Mouse (Mus musculus) adrenal gland, adult 2 months (tissue): ENCODE data around the gene Coq5. TPM values are rescaled to one million over a fixed set of nuclear protein-coding genes. Genes with fewer than 3 reads are reported as not detected.

ENCODE experiments used
- polyA plus RNA-seq: library from polyadenylated mRNA; depleted of rRNA; stranded (reverse); fragments of >200 nt; gene quantifications from 2 replicates; pipeline ENCODE4 v1.2.3, GENCODE M21; 2012; rRNA removed
- total RNA-seq, 2 experiments: library from RNA; stranded (reverse); gene quantifications; 2 replicates each; pipeline ENCODE4 v1.2.3; 2021

Gene Coq5
- total and polyA plus RNA-seq, 3 experiments: 15.7 to 68.0 (median 52.5) TPM

Other genes with a start within 250 kb of the Coq5 start
- not detected for gene Gm10401, start 181.4 kb upstream of the Coq5 start, total RNA-seq
- gene Gm10401, start 181.4 kb upstream of the Coq5 start, polyA plus RNA-seq: not detected in 2 replicates
- gene Acads, start 160.3 kb upstream of the Coq5 start, total RNA-seq: 100 to 1,000 TPM; 181 to 208 TPM
- gene Acads, start 160.3 kb upstream of the Coq5 start, polyA plus RNA-seq: 279 and 310 TPM in 2 replicates
- 10 to 100 TPM; 32.0 to 44.8 TPM for gene Unc119b, start 144.7 kb upstream of the Coq5 start, total RNA-seq
- gene Unc119b, start 144.7 kb upstream of the Coq5 start, polyA plus RNA-seq: 37.5 and 39.2 TPM in 2 replicates
- gene Mlec, start 121.5 kb upstream of the Coq5 start, total RNA-seq: 100 to 1,000 TPM; 165 to 185 TPM
- 74.7 and 96.9 TPM in 2 replicates for gene Mlec, start 121.5 kb upstream of the Coq5 start, polyA plus RNA-seq
- gene Cabp1, start 85.3 kb upstream of the Coq5 start, total RNA-seq: 10 to 100 TPM; 37.7 to 57.1 TPM
- 45.7 and 61.7 TPM in 2 replicates for gene Cabp1, start 85.3 kb upstream of the Coq5 start, polyA plus RNA-seq
- gene Pop5, start 43.8 kb upstream of the Coq5 start, total RNA-seq: 10 to 100 TPM; 53.1 to 84.0 TPM
- gene Pop5, start 43.8 kb upstream of the Coq5 start, polyA plus RNA-seq: 194 and 250 TPM in 2 replicates
- gene Rnf10, start 6.8 kb upstream of the Coq5 start, total RNA-seq: 100 to 1,000 TPM; 225 to 258 TPM
- gene Rnf10, start 6.8 kb upstream of the Coq5 start, polyA plus RNA-seq: 212 and 287 TPM in 2 replicates
- 100 to 1,000 TPM; 220 to 347 TPM for gene Dynll1, start 21.3 kb downstream of the Coq5 start, total RNA-seq
- gene Dynll1, start 21.3 kb downstream of the Coq5 start, polyA plus RNA-seq: 38.0 and 45.1 TPM in 2 replicates
- gene Srsf9, start 47.5 kb downstream of the Coq5 start, total RNA-seq: 10 to 100 TPM; 45.8 to 70.1 TPM
- 29.1 and 40.4 TPM in 2 replicates for gene Srsf9, start 47.5 kb downstream of the Coq5 start, polyA plus RNA-seq
- 10 to 100 TPM; 21.1 to 24.0 TPM for gene Gatc, start 61.5 kb downstream of the Coq5 start, total RNA-seq
- gene Gatc, start 61.5 kb downstream of the Coq5 start, polyA plus RNA-seq: 12.2 and 15.4 TPM in 2 replicates
- gene Triap1, start 61.6 kb downstream of the Coq5 start, total RNA-seq: 10 to 100 TPM; 35.1 to 40.0 TPM
- 7.9 and 8.6 TPM in 2 replicates for gene Triap1, start 61.6 kb downstream of the Coq5 start, polyA plus RNA-seq
- gene Cox6a1, start 69.3 kb downstream of the Coq5 start, total RNA-seq: 1,000 to 10,000 TPM; 1,468 to 1,603 TPM
- 4,255 and 4,504 TPM in 2 replicates for gene Cox6a1, start 69.3 kb downstream of the Coq5 start, polyA plus RNA-seq
- gene Msi1, start 149.9 kb downstream of the Coq5 start, total RNA-seq: 10 to 100 TPM; 16.3 to 19.1 TPM
- gene Msi1, start 149.9 kb downstream of the Coq5 start, polyA plus RNA-seq: 24.0 and 29.5 TPM in 2 replicates
- gene Pla2g1b, start 186.6 kb downstream of the Coq5 start, total RNA-seq: not detected
- gene Pla2g1b, start 186.6 kb downstream of the Coq5 start, polyA plus RNA-seq: 7.6 TPM in 1 of 2 replicates, not detected in the other
- gene Sirt4, start 205.1 kb downstream of the Coq5 start, total RNA-seq: 10 to 100 TPM; 15.1 to 28.0 TPM
- gene Sirt4, start 205.1 kb downstream of the Coq5 start, polyA plus RNA-seq: 47.4 and 61.7 TPM in 2 replicates
- 10 to 100 TPM; 39.4 to 47.2 TPM for gene Pxn, start 227.0 kb downstream of the Coq5 start, total RNA-seq
- 66.9 and 67.5 TPM in 2 replicates for gene Pxn, start 227.0 kb downstream of the Coq5 start, polyA plus RNA-seq